Mouse (Mus musculus) intestine, embryonic 15.5 days (tissue): ENCODE results near the gene Cog6. TPM values are rescaled to one million over a fixed set of nuclear protein-coding genes. Genes with fewer than 3 reads are reported as not detected.
A peak's percentile ranks its signal among the peaks of the same experiment; 100 is the strongest.

ENCODE experiments used
- ATAC-seq: fragments of 200-750 bp; cut with Nextera tagmentation; 2 replicates; pipeline ENCODE4 v1.8.0; 2017; ENCODE audit warnings: moderate TSS enrichment, moderate library complexity
- H3K27ac ChIP-seq: fragments of 300-500 bp; sonication (generic); 2 replicates; pipeline ENCODE4 v1.5.1; 2015; ENCODE audit warnings: mild to moderate bottlenecking, inconsistent platforms
- H3K27me3 ChIP-seq: fragments of 300-500 bp; sonication (generic); replicated peaks from 2 replicates; pipeline ENCODE4 v1.6.1; 2015; ENCODE audit warnings: inconsistent platforms
- H3K36me3 ChIP-seq: fragments of 300-500 bp; sonication (generic); 2 replicates; pipeline ENCODE4 v1.6.1; 2015; ENCODE audit warnings: inconsistent platforms
- H3K4me1 ChIP-seq: fragments of 300-500 bp; sonication (generic); replicated peaks from 2 replicates; pipeline ENCODE4 v1.6.1; 2015; ENCODE audit warnings: inconsistent platforms
- H3K4me2 ChIP-seq: fragments of 300-500 bp; sonication (generic); replicated peaks from 2 replicates; pipeline ENCODE4 v1.6.1; 2015; ENCODE audit warnings: mild to moderate bottlenecking, inconsistent platforms
- H3K4me3 ChIP-seq: fragments of 300-500 bp; sonication (generic); replicated peaks from 2 replicates; pipeline ENCODE4 v1.5.1; 2015; ENCODE audit warnings: inconsistent platforms
- H3K9ac ChIP-seq: fragments of 300-500 bp; sonication (generic); 2 replicates; pipeline ENCODE4 v1.6.1; 2015; ENCODE audit warnings: inconsistent platforms
- H3K9me3 ChIP-seq: fragments of 300-500 bp; sonication (generic); 2 replicates; pipeline ENCODE4 v1.6.1; 2016; ENCODE audit warnings: inconsistent platforms
- WGBS: fragments of 180-500 bp; shearing (Covaris S2); methylation state at CpG from one replicate; pipeline ENCODE4 v1.1.7; 2015; 5-methylcytosine and 5-hydroxymethylcytosine counted together
- polyA plus RNA-seq: library from polyadenylated mRNA; unstranded; fragments of >200 nt; fragmentation: Nextera tagmentation; extraction: Ambion mirVana; gene quantifications from 2 replicates; pipeline ENCODE4 v1.2.1, GENCODE M21; 2015

The Cog6 gene
- polyA plus RNA-seq, 1 experiment from 2014 or later, result 38.6 TPM

DNA sequence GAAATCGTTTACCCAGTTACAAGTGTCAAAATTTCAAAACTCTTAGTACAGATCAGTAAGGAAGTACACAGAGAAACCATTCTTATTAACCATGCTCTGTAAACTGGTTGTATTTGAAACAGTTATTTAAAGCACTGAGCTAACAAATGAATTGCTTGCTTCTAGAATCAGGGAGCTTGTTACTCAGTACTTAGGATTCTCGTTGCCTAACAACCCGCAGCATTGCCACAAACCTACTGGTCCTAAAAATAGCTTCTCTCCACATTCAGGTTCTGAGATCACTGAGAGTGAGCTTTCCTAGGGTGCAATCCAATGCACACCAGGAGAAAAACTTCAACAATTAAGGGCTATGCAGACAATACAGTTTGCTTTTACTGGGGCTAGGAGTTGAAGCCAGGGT, 33.3 kb downstream of the Cog6 start:
- 0 out of 2 replicates have a peak, but pooled peaks cover 14% of the 10 kb centered on the region for H3K36me3 ChIP-seq
- ATAC-seq, result no peak
- H3K9me3 ChIP-seq, result no peaks in the 10 kb centered on the region
- H3K4me2 ChIP-seq, result no peak overlapping the region
- no peaks in the 10 kb centered on the region for H3K4me1 ChIP-seq
- WGBS, result 91% methylated on average over 3 of the region's 3 CpGs
- no peak overlapping the region for H3K4me3 ChIP-seq
- H3K27ac ChIP-seq, result no peak overlapping the region
- no peaks in the 10 kb centered on the region for H3K27me3 ChIP-seq
- H3K9ac ChIP-seq, result no peak overlapping the region

- H3K4me2 ChIP-seq, result no peak overlapping the region
- no peaks in the 10 kb centered on the region for H3K27me3 ChIP-seq
- no peak for ATAC-seq
- no peaks in the 10 kb centered on the region for H3K4me1 ChIP-seq
- H3K4me3 ChIP-seq, result no peak overlapping the region
- no peak overlapping the region for H3K27ac ChIP-seq
- H3K9ac ChIP-seq, result no peak overlapping the region
- 0 out of 2 replicates have a peak, but pooled peaks cover 14% of the 10 kb centered on the region for H3K36me3 ChIP-seq
- no peaks in the 10 kb centered on the region for H3K9me3 ChIP-seq
- 63% methylated on average over 10 of the region's 10 CpGs for WGBS
These were observed 34.0 kb downstream of the Cog6 start for GRCm38 (mm10) chr3:52982993-52983392.

DNA sequence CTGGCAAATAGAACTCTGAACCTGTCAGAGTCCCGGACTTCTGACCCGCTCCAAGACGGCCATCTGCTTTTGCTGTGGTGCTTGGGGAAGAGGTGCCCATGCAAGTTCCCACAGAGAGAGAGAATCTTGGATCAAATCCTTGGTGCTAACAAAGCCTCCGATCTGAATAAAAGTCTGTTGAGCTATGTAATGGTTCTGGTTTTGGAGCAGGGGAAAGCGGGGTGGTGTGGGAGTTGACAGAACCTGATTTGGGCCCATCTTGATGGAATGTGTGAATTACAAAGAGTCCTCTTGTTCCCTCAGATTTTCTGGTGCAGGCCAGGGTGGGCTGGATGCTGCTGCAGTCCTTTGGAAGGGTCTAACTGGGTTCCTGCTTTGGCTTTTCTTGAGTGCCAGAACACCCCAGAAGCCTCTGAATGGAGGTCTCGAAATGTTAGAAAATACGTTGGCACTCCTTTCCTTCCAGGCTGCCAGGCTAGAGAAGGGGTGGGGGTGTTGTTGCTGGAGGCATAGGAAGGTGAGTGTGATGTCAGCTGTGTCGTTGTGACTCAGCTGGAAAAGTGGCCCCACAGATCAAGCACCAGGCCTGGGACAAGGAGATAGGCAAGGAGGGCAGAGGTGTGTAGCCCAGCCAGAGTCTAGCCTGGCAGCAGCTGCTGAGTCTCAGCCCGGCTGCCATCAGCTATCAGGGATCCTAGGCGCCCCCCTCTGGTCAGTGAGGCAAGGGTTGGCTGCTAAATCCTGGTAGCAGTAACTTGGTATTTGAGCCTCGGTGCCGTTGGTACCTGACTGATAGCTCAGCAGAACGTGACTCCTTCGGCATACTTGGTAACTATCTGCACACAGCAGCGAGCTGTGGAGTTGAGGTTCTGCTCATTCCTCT, 42.1 kb downstream of the Cog6 start:
- no peaks in the 10 kb centered on the region for H3K4me1 ChIP-seq
- no peaks in the 10 kb centered on the region for H3K27me3 ChIP-seq
- H3K4me3 ChIP-seq, result no peak overlapping the region
- H3K36me3 ChIP-seq, result no peaks in the 10 kb centered on the region
- ATAC-seq, result peak; percentile 71
- no peak overlapping the region for H3K27ac ChIP-seq
- H3K9ac ChIP-seq, result no peak overlapping the region
- H3K9me3 ChIP-seq, result no peaks in the 10 kb centered on the region
- WGBS, result 50% methylated on average over 15 of the region's 15 CpGs
- H3K4me2 ChIP-seq, result no peak overlapping the region

GRCm38 (mm10) chr3:52972916-52973315, 44.1 kb downstream of the Cog6 start:
- H3K9me3 ChIP-seq, result no peaks in the 10 kb centered on the region
- no peak for ATAC-seq
- no peak overlapping the region for H3K27ac ChIP-seq
- H3K9ac ChIP-seq, result no peak overlapping the region
- WGBS, result 79% methylated on average over 7 of the region's 7 CpGs
- H3K27me3 ChIP-seq, result no peaks in the 10 kb centered on the region
- H3K36me3 ChIP-seq, result no peaks in the 10 kb centered on the region
- no peak overlapping the region for H3K4me3 ChIP-seq
- H3K4me1 ChIP-seq, result no peaks in the 10 kb centered on the region
- H3K4me2 ChIP-seq, result no peak overlapping the region

- Histone ChIP-seq H3K9me3 (no peaks in the 10 kb centered on the region), H3K27me3 (no peaks in the 10 kb centered on the region), H3K4me3 (no peak overlapping the region), H3K36me3 (no peaks in the 10 kb centered on the region), H3K27ac (no peak overlapping the region), H3K9ac (no peak overlapping the region), H3K4me1 (no peaks in the 10 kb centered on the region), H3K4me2 (no peak overlapping the region)
- no peak for ATAC-seq
- WGBS, result 87% methylated on average over 5 of the region's 5 CpGs
These were observed 50.0 kb downstream of the Cog6 start for GRCm38 (mm10) chr3:52967046-52967445.

GRCm38 (mm10) chr3:52964206-52964605, 52.8 kb downstream of the Cog6 start:
- ATAC-seq, result no peak
- no peaks in the 10 kb centered on the region for H3K9me3 ChIP-seq
- no peak overlapping the region for H3K4me3 ChIP-seq
- H3K27ac ChIP-seq, result no peak overlapping the region
- no peaks in the 10 kb centered on the region for H3K4me1 ChIP-seq
- H3K4me2 ChIP-seq, result no peak overlapping the region
- H3K27me3 ChIP-seq, result no peaks in the 10 kb centered on the region; the same call in 1 of the 2 replicates
- H3K36me3 ChIP-seq, result no peaks in the 10 kb centered on the region
- H3K9ac ChIP-seq, result no peak overlapping the region
- WGBS, result 58% methylated on average over 7 of the region's 7 CpGs

DNA sequence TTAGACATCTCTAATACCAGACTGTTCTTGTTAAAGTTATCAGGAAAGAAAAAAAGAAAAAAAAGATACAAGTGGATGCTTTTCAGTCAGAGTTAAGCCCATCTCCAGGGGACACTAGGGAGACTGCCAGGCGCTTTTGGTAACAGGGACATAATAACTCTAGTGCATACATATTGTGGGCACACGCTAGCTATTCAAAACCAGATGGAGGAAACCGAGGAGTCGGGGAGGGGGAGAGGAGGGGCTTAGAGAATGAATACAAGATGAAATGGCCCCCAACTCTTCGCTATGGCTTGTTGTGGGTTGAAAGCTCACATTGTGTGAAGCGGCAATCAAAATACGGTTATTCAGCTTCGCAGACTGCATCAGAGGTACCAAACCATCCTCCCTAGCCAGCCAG, 53.6 kb downstream of the Cog6 start:
- H3K4me2 ChIP-seq, result no peak overlapping the region
- H3K4me1 ChIP-seq, result no peaks in the 10 kb centered on the region
- no peak overlapping the region for H3K27ac ChIP-seq
- H3K9ac ChIP-seq, result no peak overlapping the region
- ATAC-seq, result no peak
- no peak overlapping the region for H3K4me3 ChIP-seq
- H3K27me3 ChIP-seq, result no peaks in the 10 kb centered on the region; the same call in 1 of the 2 replicates
- no peaks in the 10 kb centered on the region for H3K36me3 ChIP-seq
- H3K9me3 ChIP-seq, result no peaks in the 10 kb centered on the region
- WGBS, result 87% methylated on average over 8 of the region's 8 CpGs

GRCm38 (mm10) chr3:52962391-52962790, 54.6 kb downstream of the Cog6 start:
- H3K27ac ChIP-seq, result no peak overlapping the region
- no peak overlapping the region for H3K9ac ChIP-seq
- no peak overlapping the region for H3K4me3 ChIP-seq
- no peaks in the 10 kb centered on the region for H3K36me3 ChIP-seq
- no peaks in the 10 kb centered on the region; the same call in 1 of the 2 replicates for H3K27me3 ChIP-seq
- no peak overlapping the region for H3K4me2 ChIP-seq
- ATAC-seq, result no peak
- no peaks in the 10 kb centered on the region for H3K4me1 ChIP-seq
- WGBS, result 94% methylated on average over 14 of the region's 14 CpGs
- no peaks in the 10 kb centered on the region for H3K9me3 ChIP-seq

DNA sequence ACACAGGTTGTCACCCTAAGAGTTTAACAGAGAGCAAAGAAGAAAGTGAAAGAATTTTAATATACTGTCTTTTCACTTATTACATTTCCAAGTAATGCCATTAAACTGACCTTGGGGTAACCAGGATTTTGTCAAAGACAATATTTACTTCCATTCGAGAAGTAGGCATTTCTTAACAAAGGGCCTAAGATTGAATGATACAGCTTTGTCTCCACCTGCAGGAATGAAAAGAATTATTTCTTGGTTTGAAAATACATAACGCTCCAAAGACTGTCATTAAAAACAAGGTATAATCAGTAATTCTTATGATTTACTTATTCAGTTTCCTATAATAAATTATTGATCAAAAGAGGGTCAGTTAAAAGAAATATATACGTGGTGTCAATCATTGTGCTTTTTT, 55.4 kb downstream of the Cog6 start:
- no peaks in the 10 kb centered on the region for H3K4me1 ChIP-seq
- no peaks in the 10 kb centered on the region for H3K36me3 ChIP-seq
- ATAC-seq, result no peak
- H3K4me3 ChIP-seq, result no peak overlapping the region
- no peaks in the 10 kb centered on the region; the same call in 1 of the 2 replicates for H3K27me3 ChIP-seq
- H3K4me2 ChIP-seq, result no peak overlapping the region
- 63% methylated on average over 3 of the region's 3 CpGs for WGBS
- no peaks in the 10 kb centered on the region for H3K9me3 ChIP-seq
- H3K9ac ChIP-seq, result no peak overlapping the region
- no peak overlapping the region for H3K27ac ChIP-seq

DNA sequence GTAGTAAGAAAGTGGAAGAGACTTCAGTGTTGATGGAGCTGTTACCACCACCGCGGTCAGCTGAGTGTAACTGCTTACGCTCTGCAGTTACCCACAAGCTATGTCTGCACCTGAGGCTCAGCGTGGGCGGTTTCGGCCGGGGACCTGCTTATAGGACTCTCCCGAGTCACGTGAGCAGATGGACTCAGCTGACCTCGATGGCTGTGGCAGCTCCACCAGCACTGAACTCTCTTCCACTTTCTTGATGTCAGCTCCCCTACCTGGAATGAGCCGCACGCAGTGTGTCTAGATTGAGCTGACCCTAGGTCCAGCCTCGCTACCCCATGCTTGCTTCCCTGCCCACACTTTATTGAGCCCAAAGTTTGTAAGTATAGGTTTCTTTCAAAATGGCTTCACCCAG, 56.1 kb downstream of the Cog6 start:
- 94% methylated on average over 13 of the region's 13 CpGs for WGBS
- Histone ChIP-seq H3K4me2 (no peak overlapping the region), H3K9ac (no peak overlapping the region), H3K36me3 (no peaks in the 10 kb centered on the region), H3K4me1 (no peaks in the 10 kb centered on the region), H3K27me3 (no peaks in the 10 kb centered on the region; the same call in 1 of the 2 replicates), H3K4me3 (no peak overlapping the region), H3K9me3 (no peaks in the 10 kb centered on the region), H3K27ac (no peak overlapping the region)
- ATAC-seq, result no peak

- H3K27ac ChIP-seq, result no peak overlapping the region
- H3K4me3 ChIP-seq, result no peak overlapping the region
- no peak overlapping the region for H3K9ac ChIP-seq
- WGBS, result 84% methylated on average over 10 of the region's 10 CpGs
- H3K9me3 ChIP-seq, result no peaks in the 10 kb centered on the region
- H3K36me3 ChIP-seq, result no peaks in the 10 kb centered on the region
- no peaks in the 10 kb centered on the region for H3K4me1 ChIP-seq
- ATAC-seq, result no peak
- no peak overlapping the region for H3K4me2 ChIP-seq
- no peaks in the 10 kb centered on the region; the same call in 1 of the 2 replicates for H3K27me3 ChIP-seq
These were observed 58.5 kb downstream of the Cog6 start for GRCm38 (mm10) chr3:52958444-52959120.

DNA sequence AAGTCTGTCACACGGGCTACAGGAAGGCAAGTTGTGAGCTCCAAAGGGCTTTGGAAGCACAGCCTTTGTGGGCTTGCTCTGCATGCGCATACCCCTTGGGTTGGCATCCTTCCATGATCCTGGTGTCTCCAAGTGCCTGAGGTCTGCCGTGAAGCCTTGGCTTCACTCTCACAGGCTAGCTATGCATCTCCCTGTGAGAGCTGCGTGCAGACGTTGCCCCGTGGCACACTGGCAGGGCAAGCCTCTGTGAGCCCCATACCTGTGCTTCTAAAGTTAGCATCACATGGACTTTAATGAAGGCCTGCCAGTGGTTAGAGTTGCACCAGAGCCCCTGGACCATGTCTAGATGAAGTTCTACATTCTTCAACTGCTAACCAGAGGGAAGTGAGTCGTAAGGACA, 59.2 kb downstream of the Cog6 start:
- H3K9me3 ChIP-seq, result no peaks in the 10 kb centered on the region
- no peak overlapping the region for H3K4me2 ChIP-seq
- H3K27ac ChIP-seq, result no peak overlapping the region
- no peaks in the 10 kb centered on the region for H3K36me3 ChIP-seq
- no peaks in the 10 kb centered on the region for H3K4me1 ChIP-seq
- no peak overlapping the region for H3K9ac ChIP-seq
- no peak for ATAC-seq
- H3K4me3 ChIP-seq, result no peak overlapping the region
- no peaks in the 10 kb centered on the region; the same call in 1 of the 2 replicates for H3K27me3 ChIP-seq
- 88% methylated on average over 7 of the region's 7 CpGs for WGBS
